Mouse (Mus musculus): ENCODE measurements around the gene Dusp10. TPM values are rescaled to one million over a fixed set of nuclear protein-coding genes. Genes with fewer than 3 reads are reported as not detected.

Gene Dusp10
- total RNA-seq, 2 experiments from 2014 or later = 13.1 to 13.2 TPM

- no peak for DNase-seq (ENCODE audit: low spot score in 2 of 2)
These were observed 13.9 kb downstream of the Dusp10 start for GRCm38 (mm10) chr1:184027039-184027438.

- no peak for DNase-seq (ENCODE audit: low spot score in 2 of 2)
These were observed 17.1 kb downstream of the Dusp10 start for GRCm38 (mm10) chr1:184030070-184030802.

- DNase-seq (ENCODE audit: low spot score in 2 of 2) = no peak
These were observed 19.7 kb downstream of the Dusp10 start for GRCm38 (mm10) chr1:184032682-184033389.

GRCm38 (mm10) chr1:184033390-184034010 lies 20.4 kb downstream of the Dusp10 start:
- peak in 1 of 2 experiments; percentile 54 for DNase-seq (ENCODE audit: low spot score in 2 of 2)

- peak; percentile 92 to 97 for DNase-seq (ENCODE audit: low spot score in 2 of 2)
These were observed 21.0 kb downstream of the Dusp10 start, which contains the start of gene 1700056E22Rik for GRCm38 (mm10) chr1:184034011-184034557. Gene 1700056E22Rik, minus strand, starts transcription at chr1:184034301.

- no peak for DNase-seq (ENCODE audit: low spot score in 2 of 2)
These were observed 21.7 kb downstream of the Dusp10 start for GRCm38 (mm10) chr1:184034741-184035181.

- no peak for DNase-seq (ENCODE audit: low spot score in 2 of 2)
These were observed 22.3 kb downstream of the Dusp10 start for GRCm38 (mm10) chr1:184035346-184035903.

GRCm38 (mm10) chr1:184037802-184038201 lies 24.7 kb downstream of the Dusp10 start:
- DNase-seq (ENCODE audit: low spot score in 2 of 2) = no peak

- DNase-seq (ENCODE audit: low spot score in 2 of 2) = no peak
These were observed 26.2 kb downstream of the Dusp10 start for GRCm38 (mm10) chr1:184039301-184039700.

- DNase-seq (ENCODE audit: low spot score in 2 of 2) = no peak
These were observed 27.1 kb downstream of the Dusp10 start for GRCm38 (mm10) chr1:184040181-184040580.

- no peak for DNase-seq (ENCODE audit: low spot score in 2 of 2)
These were observed 27.8 kb downstream of the Dusp10 start for GRCm38 (mm10) chr1:184040906-184041305.

- DNase-seq (ENCODE audit: low spot score in 2 of 2) = peak in 1 of 2 experiments; percentile 26
These were observed 28.9 kb downstream of the Dusp10 start for GRCm38 (mm10) chr1:184041778-184042573.

- DNase-seq (ENCODE audit: low spot score in 2 of 2) = no peak
These were observed 29.6 kb downstream of the Dusp10 start for GRCm38 (mm10) chr1:184042745-184043144.

GRCm38 (mm10) chr1:184043391-184043790 lies 30.3 kb downstream of the Dusp10 start:
- DNase-seq (ENCODE audit: low spot score in 2 of 2) = no peak

GRCm38 (mm10) chr1:184046070-184046677 lies 33.1 kb downstream of the Dusp10 start:
- no peak for DNase-seq (ENCODE audit: low spot score in 2 of 2)

- no peak for DNase-seq (ENCODE audit: low spot score in 2 of 2)
These were observed 34.7 kb downstream of the Dusp10 start for GRCm38 (mm10) chr1:184047818-184048217.

- no peak for DNase-seq (ENCODE audit: low spot score in 2 of 2)
These were observed 35.7 kb downstream of the Dusp10 start for GRCm38 (mm10) chr1:184048675-184049418.

- no peak for DNase-seq (ENCODE audit: low spot score in 2 of 2)
These were observed 38.2 kb downstream of the Dusp10 start for GRCm38 (mm10) chr1:184051286-184051685.

GRCm38 (mm10) chr1:184051824-184052223 lies 38.7 kb downstream of the Dusp10 start:
- DNase-seq (ENCODE audit: low spot score in 2 of 2) = no peak

All from adrenal gland, postnatal 4 days (tissue).